ENCODE assay signal across 18 mouse cellular contexts in genomic region chr19:60740560-60740959, GRCm38 (mm10).
"Had no signal": no experiment of that assay in that cellular context is flagged by ENCODE, and none has a peak within 500 bp of the region (broad histone marks: within the 10 kb centered on the region; RNA-seq: fewer than 3 reads in every experiment).

No protein-coding gene starts in this region.

- H3K36me3 ChIP-seq: limb, embryonic 12.5 days; limb, embryonic 15.5 days; liver, embryonic 15.5 days; midbrain, embryonic 12.5 days; midbrain, embryonic 15.5 days; neural tube, embryonic 13.5 days had no signal

- H3K27ac ChIP-seq: kidney, postnatal 0 days; limb, embryonic 12.5 days; limb, embryonic 15.5 days; liver, embryonic 15.5 days; midbrain, embryonic 12.5 days; midbrain, embryonic 15.5 days; neural tube, embryonic 13.5 days had no signal

- H3K9ac ChIP-seq: limb, embryonic 12.5 days; limb, embryonic 15.5 days; liver, embryonic 15.5 days; midbrain, embryonic 12.5 days; midbrain, embryonic 15.5 days; neural tube, embryonic 13.5 days had no signal

- H3K27me3 ChIP-seq: limb, embryonic 12.5 days; limb, embryonic 15.5 days; midbrain, embryonic 12.5 days; midbrain, embryonic 15.5 days; neural tube, embryonic 13.5 days had no signal

- DNase-seq: kidney, adult 2 months; kidney, postnatal 25 days; left cerebral cortex, postnatal 4 days; lung, adult 2 months; lung, postnatal 14 days; lung, postnatal 4 days; right cerebral cortex, postnatal 4 days; thymus, adult 18-20 months; thymus, postnatal 4 days had no signal

- H3K4me1 ChIP-seq: limb, embryonic 12.5 days; limb, embryonic 15.5 days; midbrain, embryonic 12.5 days; midbrain, embryonic 15.5 days; neural tube, embryonic 13.5 days had no signal

- H3K4me2 ChIP-seq: limb, embryonic 12.5 days; limb, embryonic 15.5 days; liver, embryonic 11.5 days; liver, embryonic 15.5 days; midbrain, embryonic 12.5 days; midbrain, embryonic 15.5 days; neural tube, embryonic 13.5 days had no signal

- H3K9me3 ChIP-seq: limb, embryonic 12.5 days; limb, embryonic 15.5 days; liver, embryonic 15.5 days; midbrain, embryonic 12.5 days; midbrain, embryonic 15.5 days; neural tube, embryonic 13.5 days had no signal

- H3K4me3 ChIP-seq: limb, embryonic 12.5 days; limb, embryonic 15.5 days; liver, embryonic 15.5 days; midbrain, embryonic 12.5 days; midbrain, embryonic 15.5 days; myocyte; neural tube, embryonic 13.5 days had no signal
